ENCODE assay signal across 7 mouse cellular contexts in genomic region chr4:150570793-150571192, GRCm38 (mm10).
A peak's percentile ranks its signal among the peaks of the same experiment; 100 is the strongest.
DNase-seq lines count a peak whose midpoint lies in the region; ATAC-seq and TF ChIP-seq lines count a peak whose summit lies in the region.

No protein-coding gene starts in this region.

- H3K36me3 ChIP-seq in lung, embryonic 16.5 days (ENCODE audit: control insufficient read depth, insufficient read depth, low read length), result 0 out of 2 replicates have a peak, but pooled peaks cover 3% of the 10 kb centered on the region
- no peaks in the 10 kb centered on the region for H3K36me3 ChIP-seq in forebrain, embryonic 16.5 days (ENCODE audit: control insufficient read depth, insufficient read depth)
- peaks cover 19% of the 10 kb centered on the region for H3K36me3 ChIP-seq in limb, embryonic 12.5 days
- H3K36me3 ChIP-seq in small intestine, adult 2 months (ENCODE audit: control insufficient read depth, insufficient read depth, low read length), result peaks cover 11% of the 10 kb centered on the region

- peak overlapping the region; percentile 100 for H3K9ac ChIP-seq in lung, embryonic 16.5 days (ENCODE audit: low read length)
- no peak overlapping the region for H3K9ac ChIP-seq in forebrain, embryonic 16.5 days (replicated peaks; ENCODE audit: low read depth, low read length)
- no peak overlapping the region for H3K9ac ChIP-seq in limb, embryonic 12.5 days (replicated peaks)

- no peak for TF ChIP-seq POLR2A in small intestine, adult 2 months (IDR thresholded peaks at IDR 0.05; ENCODE audit: low read depth, low read length)

- WGBS in lung, embryonic 16.5 days, result 27% methylated on average over 2 of the region's 2 CpGs
- WGBS in forebrain, embryonic 16.5 days, result 67% methylated on average over 2 of the region's 2 CpGs
- WGBS in limb, embryonic 12.5 days, result 30% methylated on average over 2 of the region's 2 CpGs
- 9% methylated on average over 2 of the region's 2 CpGs for WGBS in small intestine, adult 2 months

- peak overlapping the region; percentile 99 for H3K4me3 ChIP-seq in lung, embryonic 16.5 days (ENCODE audit: low read length)
- H3K4me3 ChIP-seq in forebrain, embryonic 16.5 days (replicated peaks; ENCODE audit: low read length), result no peak overlapping the region
- H3K4me3 ChIP-seq in limb, embryonic 12.5 days (replicated peaks), result peak overlapping the region; percentile 82
- peak overlapping the region; percentile 64 for H3K4me3 ChIP-seq in small intestine, adult 2 months (ENCODE audit: low read depth, low read length)

- TF ChIP-seq CTCF in small intestine, adult 2 months (IDR thresholded peaks at IDR 0.05; ENCODE audit: extremely low read depth, insufficient read length, insufficient replicate concordance, low read depth, low read length), result no peak

- H3K4me1 ChIP-seq in lung, embryonic 16.5 days (replicated peaks; ENCODE audit: control insufficient read depth, insufficient read depth, low read length), result peaks cover 51% of the 10 kb centered on the region
- H3K4me1 ChIP-seq in forebrain, embryonic 16.5 days (replicated peaks; ENCODE audit: control insufficient read depth, insufficient read depth, low read length), result peaks cover 22% of the 10 kb centered on the region
- H3K4me1 ChIP-seq in limb, embryonic 12.5 days (replicated peaks), result peaks cover 33% of the 10 kb centered on the region
- peaks cover 20% of the 10 kb centered on the region for H3K4me1 ChIP-seq in small intestine, adult 2 months (ENCODE audit: control insufficient read depth, insufficient read depth, insufficient read length, low read length)

- H3K27ac ChIP-seq in lung, embryonic 16.5 days (ENCODE audit: low read length), result peak overlapping the region; percentile 98
- no peak overlapping the region for H3K27ac ChIP-seq in forebrain, embryonic 16.5 days (ENCODE audit: low read length)
- no peak overlapping the region for H3K27ac ChIP-seq in limb, embryonic 12.5 days
- peak overlapping the region; percentile 93 for H3K27ac ChIP-seq in small intestine, adult 2 months (ENCODE audit: insufficient read depth, low read depth, low read length)

- H3K9me3 ChIP-seq in lung, embryonic 16.5 days (ENCODE audit: control insufficient read depth, low read length), result no peaks in the 10 kb centered on the region
- H3K9me3 ChIP-seq in forebrain, embryonic 16.5 days (ENCODE audit: control insufficient read depth, low read length), result no peaks in the 10 kb centered on the region
- no peaks in the 10 kb centered on the region for H3K9me3 ChIP-seq in limb, embryonic 12.5 days

- no peaks in the 10 kb centered on the region for H3K27me3 ChIP-seq in lung, embryonic 16.5 days (ENCODE audit: control insufficient read depth, insufficient read depth, low read depth, low read length)
- H3K27me3 ChIP-seq in forebrain, embryonic 16.5 days (replicated peaks; ENCODE audit: control insufficient read depth, insufficient read depth, low read length), result no peaks in the 10 kb centered on the region
- H3K27me3 ChIP-seq in limb, embryonic 12.5 days, result no peaks in the 10 kb centered on the region
- H3K27me3 ChIP-seq in small intestine, adult 2 months (ENCODE audit: control insufficient read depth, insufficient read depth, low read length), result no peaks in the 10 kb centered on the region

- ATAC-seq in lung, embryonic 16.5 days (ENCODE audit: low read depth), result no peak
- ATAC-seq in forebrain, embryonic 16.5 days, result no peak
- ATAC-seq in limb, embryonic 12.5 days (ENCODE audit: insufficient number of reproducible peaks, insufficient read depth, low FRiP score, low TSS enrichment, low read depth), result no peak

- DNase-seq in lung, postnatal 4 days, result no peak
- no peak for DNase-seq in thymus, postnatal 25 days
- no peak for DNase-seq in adipocyte (ENCODE audit: low spot score)

- H3K4me2 ChIP-seq in lung, embryonic 16.5 days (ENCODE audit: low read depth, low read length), result peak overlapping the region; percentile 64
- peak overlapping the region; percentile 92 for H3K4me2 ChIP-seq in forebrain, embryonic 16.5 days (ENCODE audit: low read length)
- peak overlapping the region; percentile 76 for H3K4me2 ChIP-seq in limb, embryonic 12.5 days

Comparison
In these comparisons a context has a peak if more than half of its experiments do, and no peak if none do; other contexts are left out.
1. H3K27ac ChIP-seq: peak in lung, embryonic 16.5 days (single experiment) and small intestine, adult 2 months (single experiment); none in forebrain, embryonic 16.5 days (single experiment) and limb, embryonic 12.5 days (single experiment).
2. Peak in every context shown above with its lines, with median percentiles within 50 percentile points of each other: H3K4me2 ChIP-seq.